Mouse (Mus musculus) left cerebral cortex, postnatal 36 days (tissue): ENCODE results near the gene Ipo4. TPM values are rescaled to one million over a fixed set of nuclear protein-coding genes. Genes with fewer than 3 reads are reported as not detected.

Source experiments
- total RNA-seq, 2 experiments: library from RNA; stranded (reverse); gene quantifications; 2 replicates each; pipeline ENCODE4 v1.2.3; 2021

Ipo4 gene
- total RNA-seq, 2 experiments from 2014 or later: 112 to 122 TPM

Other genes with a start within 250 kb of the Ipo4 start
- gene Dhrs4, start 157.2 kb downstream of the Ipo4 start, total RNA-seq: 10 to 100 TPM; 17.5 to 19.1 TPM
- 10 to 100 TPM; 34.4 to 63.1 TPM for gene Carmil3, start 145.3 kb downstream of the Ipo4 start, total RNA-seq
- 100 to 1,000 TPM; 163 to 211 TPM for gene Cpne6, start 125.5 kb downstream of the Ipo4 start, total RNA-seq
- gene Nrl, start 111.0 kb downstream of the Ipo4 start, total RNA-seq: under 1 TPM; 0.44 to 0.77 TPM
- gene Pck2, start 95.7 kb downstream of the Ipo4 start, total RNA-seq: 10 to 100 TPM; 24.8 to 28.9 TPM
- 10 to 100 TPM; 76.9 to 82.1 TPM for gene Dcaf11, start 76.0 kb downstream of the Ipo4 start, total RNA-seq
- gene A730061H03Rik, start 75.6 kb downstream of the Ipo4 start, total RNA-seq: 1 to 10 TPM in 1 of 2 experiments, not detected in 1; 1.0 TPM
- gene Fitm1, start 60.3 kb downstream of the Ipo4 start, total RNA-seq: not detected
- 10 to 100 TPM; 41.9 to 50.1 TPM for gene Psme1, start 57.8 kb downstream of the Ipo4 start, total RNA-seq
- 10 to 100 TPM; 49.0 to 52.7 TPM for gene Emc9, start 50.7 kb downstream of the Ipo4 start, total RNA-seq
- 10 to 100 TPM; 42.3 to 45.4 TPM for gene Psme2, start 44.8 kb downstream of the Ipo4 start, total RNA-seq
- gene Rnf31, start 44.2 kb downstream of the Ipo4 start, total RNA-seq: 10 to 100 TPM; 30.4 to 33.5 TPM
- 10 to 100 TPM in 1 of 2 experiments, 1 to 10 TPM in 1; 9.1 to 11.6 TPM for gene Irf9, start 32.4 kb downstream of the Ipo4 start, total RNA-seq
- 1 to 10 TPM; 1.6 to 4.4 TPM for gene Rec8, start 17.9 kb downstream of the Ipo4 start, total RNA-seq
- gene Gm49378, start 1.9 kb upstream of the Ipo4 start, total RNA-seq: 1 to 10 TPM in 1 of 2 experiments, under 1 TPM in 1; 0.84 to 4.9 TPM
- 10 to 100 TPM; 39.0 to 41.9 TPM for gene Tm9sf1, start 7.8 kb upstream of the Ipo4 start, total RNA-seq
- gene Tssk4, start 14.2 kb upstream of the Ipo4 start, total RNA-seq: 1 to 10 TPM in 1 of 2 experiments, under 1 TPM in 1; 0.49 to 1.6 TPM
- gene Mdp1, start 24.6 kb upstream of the Ipo4 start, total RNA-seq: 10 to 100 TPM; 39.1 to 41.7 TPM
- gene Gmpr2, start 36.0 kb upstream of the Ipo4 start, total RNA-seq: 10 to 100 TPM; 20.6 to 24.9 TPM
- 100 to 1,000 TPM; 310 to 333 TPM for gene Nedd8, start 36.2 kb upstream of the Ipo4 start, total RNA-seq
- 10 to 100 TPM; 15.2 to 16.9 TPM for gene Tinf2, start 45.9 kb upstream of the Ipo4 start, total RNA-seq
- not detected for gene Tgm1, start 78.0 kb upstream of the Ipo4 start, total RNA-seq
- gene Rabggta, start 86.3 kb upstream of the Ipo4 start, total RNA-seq: 10 to 100 TPM; 50.6 to 50.9 TPM
- 10 to 100 TPM; 78.5 to 83.9 TPM for gene Dhrs1, start 109.7 kb upstream of the Ipo4 start, total RNA-seq
- gene Nop9, start 109.7 kb upstream of the Ipo4 start, total RNA-seq: 10 to 100 TPM; 10.5 to 12.5 TPM
- 1 to 10 TPM; 2.5 to 3.0 TPM for gene Cideb, start 122.5 kb upstream of the Ipo4 start, total RNA-seq
- gene Ltb4r2, start 125.5 kb upstream of the Ipo4 start, total RNA-seq: under 1 TPM; 0.20 to 0.67 TPM
- gene Ltb4r1, start 130.0 kb upstream of the Ipo4 start, total RNA-seq: under 1 TPM; 0.29 to 0.59 TPM
- gene Adcy4, start 148.1 kb upstream of the Ipo4 start, total RNA-seq: 1 to 10 TPM; 3.8 to 8.0 TPM
- under 1 TPM in 1 of 2 experiments, not detected in 1; 0.89 TPM for gene Ripk3, start 152.9 kb upstream of the Ipo4 start, total RNA-seq
- 1 to 10 TPM; 1.8 TPM for gene Nfatc4, start 187.2 kb upstream of the Ipo4 start, total RNA-seq
- gene Nynrin, start 218.1 kb upstream of the Ipo4 start, total RNA-seq: 1 to 10 TPM; 7.9 to 9.5 TPM
- under 1 TPM; 0.29 to 0.49 TPM for gene Cbln3, start 248.4 kb upstream of the Ipo4 start, total RNA-seq
- 10 to 100 TPM; 11.4 to 12.7 TPM for gene Khnyn, start 249.0 kb upstream of the Ipo4 start, total RNA-seq